Mouse (Mus musculus) neural tube, embryonic 12.5 days (tissue): ENCODE data around the gene Actl10. TPM values are rescaled to one million over a fixed set of nuclear protein-coding genes. Genes with fewer than 3 reads are reported as not detected.

Source experiments
- ATAC-seq: fragments of 200-750 bp; cut with Nextera tagmentation; 2 replicates; pipeline ENCODE4 v1.8.0; 2017; ENCODE audit warnings: low read depth, mild to moderate bottlenecking, moderate TSS enrichment, moderate library complexity; ENCODE audit not compliant: low FRiP score
- H3K27ac ChIP-seq: fragments of 300-500 bp; sonication (generic); 2 replicates; pipeline ENCODE4 v1.5.1; 2016
- H3K27me3 ChIP-seq: fragments of 300-500 bp; sonication (generic); replicated peaks from 2 replicates; pipeline ENCODE4 v1.6.1; 2016; ENCODE audit warnings: mild to moderate bottlenecking
- H3K36me3 ChIP-seq: fragments of 300-500 bp; sonication (generic); 2 replicates; pipeline ENCODE4 v1.6.1; 2016; ENCODE audit warnings: mild to moderate bottlenecking
- H3K4me1 ChIP-seq: fragments of 300-500 bp; sonication (generic); 2 replicates; pipeline ENCODE4 v1.6.1; 2016
- H3K4me2 ChIP-seq: fragments of 300-500 bp; sonication (generic); replicated peaks from 2 replicates; pipeline ENCODE4 v1.6.1; 2016; ENCODE audit warnings: mild to moderate bottlenecking
- H3K4me3 ChIP-seq: fragments of 300-500 bp; sonication (generic); 2 replicates; pipeline ENCODE4 v1.5.1; 2016
- H3K9ac ChIP-seq: fragments of 300-500 bp; sonication (generic); 2 replicates; pipeline ENCODE4 v1.6.1; 2016; ENCODE audit warnings: mild to moderate bottlenecking
- H3K9me3 ChIP-seq: fragments of 300-500 bp; sonication (generic); 2 replicates; pipeline ENCODE4 v1.6.1; 2016; ENCODE audit warnings: mild to moderate bottlenecking
- WGBS: fragments of 180-500 bp; shearing (Covaris S2); methylation state at CpG from one replicate; pipeline ENCODE4 v1.1.7; 2016; 5-methylcytosine and 5-hydroxymethylcytosine counted together
- polyA plus RNA-seq: library from polyadenylated mRNA; unstranded; fragments of >200 nt; fragmentation: Nextera tagmentation; extraction: Ambion mirVana; gene quantifications from 2 replicates; pipeline ENCODE4 v1.2.1, GENCODE M21; 2016

The Actl10 gene
- polyA plus RNA-seq, 1 experiment from 2014 or later, result 1.0 TPM

GRCm38 (mm10) chr2:154555235-154555634 is 3.7 kb downstream of the Actl10 start:
- H3K4me1 ChIP-seq, result peaks cover 36% of the 10 kb centered on the region
- no peak for ATAC-seq
- WGBS, result 83% methylated on average over 6 of the region's 6 CpGs
- H3K4me3 ChIP-seq, result no peak overlapping the region
- no peaks in the 10 kb centered on the region for H3K9me3 ChIP-seq
- no peak overlapping the region for H3K27ac ChIP-seq
- no peak overlapping the region for H3K9ac ChIP-seq
- H3K27me3 ChIP-seq, result peaks cover 10% of the 10 kb centered on the region
- H3K4me2 ChIP-seq, result no peak overlapping the region
- H3K36me3 ChIP-seq, result no peaks in the 10 kb centered on the region

DNA sequence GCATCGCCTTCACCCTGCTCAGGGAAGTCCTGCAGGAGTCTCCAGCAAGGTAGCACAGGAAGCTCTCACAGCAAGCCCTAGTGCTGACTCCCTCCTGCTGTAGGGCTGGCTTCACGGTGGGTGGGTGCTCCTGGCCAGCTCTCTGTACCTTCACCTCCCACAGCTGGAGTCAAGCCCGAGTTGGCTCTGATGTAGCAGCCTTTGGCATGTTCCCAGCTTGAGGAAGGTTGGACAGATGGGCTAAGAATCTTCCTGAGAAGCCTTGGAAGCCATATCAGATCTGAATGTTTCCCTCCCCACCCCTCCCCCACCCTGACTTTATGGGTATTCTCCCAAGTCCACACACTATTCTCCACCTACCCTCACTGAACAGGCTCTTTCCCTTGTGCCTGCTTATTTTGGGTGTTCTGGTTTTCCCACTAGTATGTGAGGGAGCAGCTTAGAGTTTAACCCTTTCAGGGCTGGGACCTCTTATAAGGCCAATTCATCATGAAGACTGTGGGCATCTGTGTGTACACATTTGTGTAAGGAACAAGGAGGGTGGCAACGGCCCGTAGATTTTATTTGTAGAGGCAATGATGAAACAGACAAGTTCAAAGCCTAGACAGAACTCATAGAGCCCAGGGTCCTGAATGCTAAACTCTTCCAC is 5.7 kb downstream of the Actl10 start:
- peaks cover 30% of the 10 kb centered on the region for H3K4me1 ChIP-seq
- H3K4me2 ChIP-seq, result peak overlapping the region; percentile 68; the same call in 1 of the 2 replicates
- peaks cover 9% of the 10 kb centered on the region for H3K36me3 ChIP-seq
- H3K9ac ChIP-seq, result no peak overlapping the region
- no peak overlapping the region for H3K27ac ChIP-seq
- H3K27me3 ChIP-seq, result peaks cover under 1% of the 10 kb centered on the region; the same call in 1 of the 2 replicates
- 57% methylated on average over 5 of the region's 5 CpGs for WGBS
- H3K4me3 ChIP-seq, result no peak overlapping the region
- no peak for ATAC-seq
- H3K9me3 ChIP-seq, result no peaks in the 10 kb centered on the region

DNA sequence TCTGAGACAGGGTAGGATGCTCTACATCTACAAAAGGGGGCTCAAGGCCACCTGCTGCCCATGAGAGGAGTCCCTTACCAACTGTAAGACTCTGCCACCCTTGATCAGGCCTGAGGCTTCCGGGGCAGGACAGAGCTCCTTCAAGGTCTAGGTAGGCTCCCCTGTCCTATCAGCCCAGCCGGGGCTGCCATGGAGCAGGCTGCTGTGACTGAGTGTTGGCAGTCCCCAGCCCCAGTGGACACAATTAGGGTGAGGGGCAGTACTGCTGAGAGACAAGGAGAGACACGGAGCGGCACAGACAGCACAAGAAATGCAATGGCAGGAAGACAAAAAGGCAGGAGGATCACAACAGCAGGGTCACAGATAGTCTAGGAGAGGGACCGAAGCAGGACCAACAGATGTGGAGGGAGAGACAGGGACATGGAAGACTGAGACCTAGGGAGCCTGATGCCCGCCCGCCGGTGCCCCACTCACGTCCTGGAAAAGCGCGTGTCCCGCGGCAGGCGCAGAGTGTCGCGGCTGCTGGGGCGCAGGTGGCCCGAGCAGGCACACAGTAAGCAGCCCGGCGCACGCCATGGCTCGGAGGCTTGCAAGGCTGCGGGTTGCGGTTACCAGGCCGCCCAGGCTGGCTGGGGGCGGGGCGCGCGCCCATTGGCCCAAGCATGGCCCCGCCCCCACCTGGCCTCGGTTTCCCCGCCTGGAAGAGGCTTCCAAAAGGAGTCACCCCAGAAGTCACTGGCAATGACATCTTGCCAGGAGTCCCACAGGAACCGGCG is 6.9 kb downstream of the Actl10 start, which contains the start of gene Necab3:
Gene Necab3, minus strand, starts transcription at position 627 of the 776 bp plus-strand sequence.
- Histone ChIP-seq H3K36me3 (peaks cover 18% of the 10 kb centered on the region), H3K27ac (0 out of 2 replicates have a peak within 1 kb of the TSS, but pooled peaks have one; percentile 26), H3K4me1 (peaks cover 24% of the 10 kb centered on the region), H3K4me2 (peak within 1 kb of the TSS; percentile 68), H3K9ac (peak within 1 kb of the TSS; percentile 54), H3K4me3 (peak within 1 kb of the TSS; percentile 28), H3K27me3 (no peaks in the 10 kb centered on the region), H3K9me3 (no peaks in the 10 kb centered on the region)
- WGBS, result 5% methylated on average over 33 of the region's 34 CpGs
- peak; percentile 85 for ATAC-seq

DNA sequence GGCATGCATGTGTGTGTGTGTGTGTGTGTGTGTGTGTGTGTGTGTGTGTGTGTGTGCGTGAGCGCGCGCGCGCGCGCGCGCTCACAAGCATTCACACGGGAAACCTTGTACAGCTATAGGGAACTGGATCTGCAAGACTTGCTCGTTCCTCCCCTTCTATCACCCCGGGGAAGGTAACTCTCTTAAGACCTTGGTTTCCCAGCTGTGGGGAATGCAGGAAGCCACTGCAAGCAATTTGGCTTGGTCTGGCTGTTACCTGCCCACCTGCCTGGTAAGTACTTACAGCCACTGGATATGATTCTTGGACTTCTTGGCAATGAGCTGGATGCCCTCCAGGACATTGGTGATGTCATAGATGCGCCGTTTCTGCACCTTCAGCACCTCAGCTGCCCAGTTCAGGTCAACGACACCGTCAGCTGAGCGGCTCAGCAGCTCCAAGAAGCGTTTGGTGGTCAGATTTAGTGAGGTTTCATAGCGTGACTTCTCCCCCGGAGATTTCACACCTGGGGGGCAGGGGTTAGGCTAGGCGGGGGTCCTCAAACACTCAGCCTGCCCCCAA is 12.1 kb downstream of the Actl10 start:
- Histone ChIP-seq H3K9ac (no peak overlapping the region), H3K36me3 (peaks cover 28% of the 10 kb centered on the region), H3K4me1 (peaks cover 34% of the 10 kb centered on the region), H3K27me3 (no peaks in the 10 kb centered on the region), H3K4me2 (no peak overlapping the region), H3K27ac (no peak overlapping the region), H3K9me3 (no peaks in the 10 kb centered on the region), H3K4me3 (no peak overlapping the region)
- no peak for ATAC-seq
- 90% methylated on average over 22 of the region's 22 CpGs for WGBS

GRCm38 (mm10) chr2:154565562-154565961 is 14.0 kb downstream of the Actl10 start:
- Histone ChIP-seq H3K36me3 (peaks cover 28% of the 10 kb centered on the region), H3K4me3 (no peak overlapping the region), H3K9ac (no peak overlapping the region), H3K27me3 (no peaks in the 10 kb centered on the region), H3K4me2 (peak overlapping the region; percentile 96; the same call in 1 of the 2 replicates), H3K9me3 (no peaks in the 10 kb centered on the region), H3K4me1 (peaks cover 41% of the 10 kb centered on the region), H3K27ac (no peak overlapping the region)
- ATAC-seq, result no peak
- WGBS, result 66% methylated on average over 3 of the region's 3 CpGs

DNA sequence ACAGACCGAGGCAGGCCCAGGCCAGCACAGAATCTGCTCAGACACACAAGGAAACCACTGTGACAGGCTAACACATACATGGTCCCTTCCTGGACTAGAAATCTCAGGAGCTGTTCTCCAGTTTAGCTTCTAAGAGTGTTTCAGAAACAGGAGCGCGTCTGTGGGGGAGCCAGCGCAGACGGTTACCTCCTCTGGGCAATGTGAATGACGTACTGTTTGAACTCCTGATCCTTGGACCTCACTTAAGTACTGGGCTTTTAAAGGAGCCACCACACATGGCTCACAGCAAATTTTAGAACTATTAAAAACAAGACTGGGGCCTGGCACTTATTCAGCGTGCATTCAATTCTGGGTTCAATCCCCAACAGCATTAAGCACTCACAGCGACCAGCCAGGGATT is 15.1 kb downstream of the Actl10 start:
- Histone ChIP-seq H3K9me3 (no peaks in the 10 kb centered on the region), H3K27ac (no peak overlapping the region), H3K4me1 (peaks cover 46% of the 10 kb centered on the region), H3K27me3 (no peaks in the 10 kb centered on the region), H3K36me3 (peaks cover 22% of the 10 kb centered on the region), H3K9ac (0 out of 2 replicates have a peak overlapping the region, but pooled peaks have one; percentile 2), H3K4me2 (peak overlapping the region; percentile 96), H3K4me3 (no peak overlapping the region)
- no peak for ATAC-seq
- 37% methylated on average over 8 of the region's 8 CpGs for WGBS

- WGBS, result 64% methylated on average over 2 of the region's 2 CpGs
- Histone ChIP-seq H3K9me3 (no peaks in the 10 kb centered on the region), H3K4me1 (peaks cover 46% of the 10 kb centered on the region), H3K27me3 (no peaks in the 10 kb centered on the region), H3K27ac (peak overlapping the region; percentile 51; the same call in 1 of the 2 replicates), H3K4me2 (peak overlapping the region; percentile 96), H3K36me3 (peaks cover 16% of the 10 kb centered on the region), H3K4me3 (peak overlapping the region; percentile 84), H3K9ac (peak overlapping the region; percentile 77; the same call in 1 of the 2 replicates)
- ATAC-seq, result no peak
Observed at GRCm38 (mm10) chr2:154567766-154568165, 16.2 kb downstream of the Actl10 start.

DNA sequence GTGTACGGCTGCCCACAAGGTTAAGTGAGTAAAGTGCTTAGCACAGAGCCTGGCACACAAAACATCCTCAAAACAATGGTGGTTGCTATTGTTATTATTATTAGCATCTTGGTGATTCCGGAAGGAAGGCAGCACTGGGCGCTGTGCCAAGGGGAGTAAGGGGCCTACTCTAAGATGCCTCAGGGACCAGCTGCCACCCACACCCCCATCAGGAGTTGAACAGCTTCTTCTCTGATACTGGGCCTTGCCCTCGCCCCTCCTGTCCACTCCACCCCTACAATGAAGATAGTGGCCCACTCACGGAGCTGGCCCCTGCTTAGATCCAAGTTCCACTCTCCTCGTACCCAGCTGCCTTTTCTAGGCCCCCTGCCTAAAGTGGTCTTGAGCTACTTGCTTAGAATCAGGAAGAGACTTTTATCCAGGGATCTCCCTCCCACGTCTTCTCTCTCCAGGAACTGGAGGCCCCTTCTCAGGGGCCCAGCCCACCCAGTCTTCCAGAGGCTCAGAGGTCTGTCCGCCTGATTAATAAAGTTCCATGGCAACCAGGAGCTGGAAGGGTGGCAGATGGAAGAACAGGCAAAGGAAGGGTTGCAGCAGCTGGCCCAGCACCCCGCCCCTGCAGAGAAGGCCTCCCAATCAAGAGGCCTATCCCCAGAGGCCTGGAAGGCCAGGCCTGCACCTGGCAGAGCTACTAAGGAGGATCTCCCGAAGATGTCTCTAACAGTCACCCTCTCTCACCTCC is 16.9 kb downstream of the Actl10 start:
- H3K4me2 ChIP-seq, result peak overlapping the region; percentile 96
- H3K4me1 ChIP-seq, result peaks cover 46% of the 10 kb centered on the region
- peaks cover 9% of the 10 kb centered on the region for H3K36me3 ChIP-seq
- H3K27ac ChIP-seq, result peak overlapping the region; percentile 65
- 11% methylated on average over 10 of the region's 10 CpGs for WGBS
- peak overlapping the region; percentile 77 for H3K9ac ChIP-seq
- peak; percentile 15 for ATAC-seq
- H3K27me3 ChIP-seq, result no peaks in the 10 kb centered on the region
- H3K9me3 ChIP-seq, result no peaks in the 10 kb centered on the region
- peak overlapping the region; percentile 84 for H3K4me3 ChIP-seq

GRCm38 (mm10) chr2:154569071-154569748 is 17.6 kb downstream of the Actl10 start:
- Histone ChIP-seq H3K9me3 (no peaks in the 10 kb centered on the region), H3K27ac (peak overlapping the region; percentile 65), H3K9ac (peak overlapping the region; percentile 77), H3K36me3 (peaks cover 2% of the 10 kb centered on the region; the same call in 1 of the 2 replicates), H3K27me3 (no peaks in the 10 kb centered on the region), H3K4me2 (peak overlapping the region; percentile 96), H3K4me1 (peaks cover 46% of the 10 kb centered on the region), H3K4me3 (peak overlapping the region; percentile 84)
- peak; percentile 79 for ATAC-seq
- WGBS, result under 1% methylated on average over 56 of the region's 70 CpGs

DNA sequence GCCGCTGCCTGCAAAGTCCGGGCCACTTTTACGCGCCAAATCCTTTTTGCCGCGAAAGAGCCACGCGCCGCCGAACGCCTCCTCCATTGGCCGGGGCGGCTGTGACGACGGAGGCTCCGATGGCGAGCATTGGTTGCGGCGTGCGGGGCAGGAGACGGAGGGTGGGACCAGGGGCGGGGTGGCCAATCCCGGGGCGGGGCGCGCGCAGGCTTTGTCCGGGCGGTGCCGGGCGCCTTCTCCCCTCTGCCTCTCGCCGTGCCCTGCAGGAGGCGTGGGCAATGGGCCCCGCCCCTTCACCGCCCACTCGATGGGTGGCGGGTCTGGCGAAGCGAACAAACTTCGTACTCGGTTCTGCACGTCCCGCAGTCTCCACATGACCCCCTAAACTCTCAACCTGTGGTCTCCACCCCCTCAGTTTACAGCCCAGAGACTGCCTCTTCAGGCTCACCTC is 18.3 kb downstream of the Actl10 start, which contains the start of gene E2f1:
Gene E2f1, minus strand, starts transcription at position 57 of the 451 bp plus-strand sequence.
- H3K9ac ChIP-seq, result peak within 1 kb of the TSS; percentile 77
- H3K36me3 ChIP-seq, result no peaks in the 10 kb centered on the region
- whole genome bisulfite sequencing, result under 1% methylated on average over 44 of the region's 44 CpGs
- peaks cover 46% of the 10 kb centered on the region for H3K4me1 ChIP-seq
- peak within 1 kb of the TSS; percentile 84 for H3K4me3 ChIP-seq
- peak within 1 kb of the TSS; percentile 65 for H3K27ac ChIP-seq
- H3K9me3 ChIP-seq, result no peaks in the 10 kb centered on the region
- peak within 1 kb of the TSS; percentile 96 for H3K4me2 ChIP-seq
- H3K27me3 ChIP-seq, result no peaks in the 10 kb centered on the region
- ATAC-seq, result peak; percentile 97

DNA sequence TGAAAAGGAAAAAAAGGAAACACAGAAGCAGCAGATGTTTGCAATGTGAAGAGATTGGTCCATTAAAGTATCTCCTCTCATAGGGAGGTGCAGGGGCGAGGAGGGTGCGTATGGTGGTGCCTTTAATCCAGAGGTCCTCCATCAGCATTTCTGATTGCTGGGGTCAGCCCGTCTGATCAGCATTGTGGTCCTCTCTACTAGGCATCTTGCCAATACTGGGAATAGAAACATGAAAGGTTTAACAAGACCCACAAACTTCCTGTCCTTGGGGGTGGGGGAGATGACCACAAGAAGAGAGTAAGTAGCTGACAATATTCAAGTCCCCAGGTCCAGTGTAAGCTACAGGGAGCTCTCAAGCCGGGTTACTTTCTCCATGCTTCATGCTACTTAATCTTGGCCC is 19.1 kb downstream of the Actl10 start:
- Histone ChIP-seq H3K4me1 (peaks cover 43% of the 10 kb centered on the region), H3K9me3 (no peaks in the 10 kb centered on the region), H3K27me3 (no peaks in the 10 kb centered on the region), H3K27ac (no peak overlapping the region), H3K9ac (no peak overlapping the region), H3K4me3 (no peak overlapping the region), H3K4me2 (peak overlapping the region; percentile 96), H3K36me3 (no peaks in the 10 kb centered on the region)
- no peak for ATAC-seq
- 69% methylated on average over 4 of the region's 4 CpGs for whole genome bisulfite sequencing
